Mouse (Mus musculus) megakaryocyte-erythroid progenitor cell, adult 5-6 weeks (primary cell): ENCODE results near the gene Rfx3. TPM values are rescaled to one million over a fixed set of nuclear protein-coding genes. Genes with fewer than 3 reads are reported as not detected.

ENCODE experiments used
- ATAC-seq: replicated peaks from 2 replicates; pipeline ENCODE4 v1.8.0; 2016; ENCODE audit warnings: mild to moderate bottlenecking, inconsistent platforms; ENCODE audit not compliant: severe bottlenecking, poor library complexity, low FRiP score, low TSS enrichment
- total RNA-seq, 2 experiments: library from RNA; stranded (forward) in 1 of 2; stranded (reverse) in 1 of 2; fragments of 200-1000, 215-1000 nt in 1 of 2; fragments of >200 nt in 1 of 2; fragmentation: Nextera tagmentation in 1 of 2; gene quantifications; 2 replicates each; pipeline ENCODE4 v1.2.3; 2014 to 2017

The Rfx3 gene
- total RNA-seq, 2 experiments from 2014 or later, result 3.4 to 5.1 TPM

DNA sequence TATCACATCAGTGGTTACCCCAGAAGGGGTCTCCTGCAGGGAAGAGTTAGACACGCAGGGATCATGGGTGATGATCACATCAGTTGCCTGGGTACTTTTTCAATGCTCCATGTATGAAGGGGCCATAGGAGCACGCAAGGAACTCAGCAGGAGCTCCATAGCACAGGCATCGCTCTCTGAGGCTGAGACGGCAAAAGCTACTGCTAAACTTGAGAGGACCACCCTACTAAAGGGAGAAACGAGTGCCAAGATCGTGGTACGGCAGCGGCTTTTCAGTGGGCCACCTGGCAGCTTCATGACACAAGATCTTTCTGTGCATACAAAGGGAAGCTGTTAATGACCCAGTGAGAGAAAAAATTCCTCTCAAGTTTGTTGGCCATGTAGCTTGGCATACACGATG lies 250.7 kb downstream of the Rfx3 start:
- ATAC-seq, result no peak

DNA sequence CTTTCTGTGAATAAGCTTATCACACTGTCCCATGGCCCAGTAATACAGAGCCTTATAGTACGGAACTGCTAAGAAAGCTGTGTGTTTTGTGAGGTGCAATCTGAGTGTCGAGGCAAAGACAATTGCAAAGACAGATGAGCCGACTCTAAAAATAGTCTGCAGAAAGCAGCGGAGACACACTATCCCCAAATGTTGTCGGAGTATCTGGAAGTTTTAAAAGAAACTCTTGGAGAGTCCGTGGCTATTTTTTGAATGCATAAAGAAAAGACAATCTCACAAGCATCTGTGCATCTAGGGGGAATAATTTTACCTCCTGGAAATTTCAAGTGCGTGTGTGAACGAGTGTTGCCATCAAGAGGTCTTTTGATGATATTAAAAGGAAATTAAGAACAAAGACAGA lies 251.6 kb downstream of the Rfx3 start:
- ATAC-seq, result no peak

DNA sequence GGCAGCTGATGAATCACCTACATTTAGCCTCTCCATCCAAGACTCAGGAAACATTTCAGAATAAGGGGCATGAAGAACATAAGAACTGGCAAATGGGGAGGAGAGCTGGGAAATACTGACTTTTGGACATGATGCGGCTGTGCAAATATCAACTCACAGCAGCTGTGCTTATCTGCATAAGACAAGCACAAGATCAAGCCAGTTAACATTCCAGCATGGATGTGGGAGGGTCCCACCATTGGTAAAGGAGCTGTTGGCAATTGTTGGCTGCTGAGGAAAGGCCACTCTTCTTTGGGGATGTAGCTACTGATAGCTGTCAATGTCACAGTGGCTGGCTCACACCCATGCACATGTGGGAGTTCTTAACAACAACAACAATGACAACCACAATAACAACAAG lies 263.7 kb downstream of the Rfx3 start:
- ATAC-seq, result no peak

DNA sequence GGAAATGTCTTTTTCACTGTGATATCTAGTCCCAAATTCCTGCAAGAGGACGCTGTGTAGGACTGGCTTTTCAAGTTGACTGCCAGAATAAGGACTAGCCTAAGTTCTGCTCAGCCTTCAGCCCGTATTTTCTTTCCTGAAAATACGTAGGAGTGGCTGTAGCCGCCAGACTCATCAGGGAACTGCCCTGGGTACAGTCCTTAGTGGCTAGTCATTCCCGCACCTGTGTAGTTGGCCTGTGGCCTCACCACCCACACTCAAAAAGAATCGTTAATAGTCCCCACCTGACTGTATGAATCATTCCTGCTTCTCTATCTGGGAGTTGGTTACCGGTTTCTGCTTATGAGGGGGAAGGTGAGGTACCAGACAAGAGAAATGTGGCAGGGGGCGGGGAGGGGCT lies 272.1 kb downstream of the Rfx3 start:
- no peak for ATAC-seq

DNA sequence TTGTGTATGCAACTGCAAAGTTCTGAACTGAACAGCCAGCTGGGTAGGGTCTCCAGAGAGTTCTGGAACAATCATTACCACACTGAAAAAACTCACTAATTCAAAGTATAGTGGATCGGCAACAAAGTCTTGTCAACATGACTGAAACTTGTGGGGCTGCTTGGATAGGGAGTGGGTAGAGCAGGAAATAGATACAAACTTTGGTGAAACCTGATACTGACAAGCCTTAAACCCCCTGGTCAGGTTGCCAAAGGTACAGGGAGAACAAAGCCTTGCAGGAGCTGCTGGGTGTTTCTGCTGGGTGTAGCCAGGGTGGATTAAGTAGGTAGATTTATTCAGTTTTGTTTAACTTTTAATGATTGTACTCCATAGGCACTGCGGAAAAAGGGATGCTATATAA lies 274.4 kb downstream of the Rfx3 start:
- no peak for ATAC-seq

DNA sequence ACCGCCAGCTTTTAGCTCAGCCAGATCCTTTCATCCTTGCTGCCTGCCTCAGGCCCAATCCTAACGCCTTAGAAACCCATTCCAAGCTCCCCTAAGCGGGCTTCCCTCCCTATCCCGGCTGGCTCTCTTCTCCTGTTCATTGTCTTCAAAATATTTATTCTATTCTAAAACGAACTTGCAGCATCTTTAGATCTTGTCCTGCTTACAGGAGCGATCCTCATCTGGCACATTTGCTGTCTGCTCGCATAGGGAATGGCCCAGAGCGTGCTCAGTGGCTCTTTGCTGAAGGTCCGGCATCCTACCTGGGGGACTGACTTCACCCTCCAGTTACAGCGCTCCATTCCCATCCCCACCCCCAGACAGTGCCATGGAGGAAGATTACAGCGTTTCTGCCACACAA lies 292.0 kb downstream of the Rfx3 start:
- no peak for ATAC-seq

DNA sequence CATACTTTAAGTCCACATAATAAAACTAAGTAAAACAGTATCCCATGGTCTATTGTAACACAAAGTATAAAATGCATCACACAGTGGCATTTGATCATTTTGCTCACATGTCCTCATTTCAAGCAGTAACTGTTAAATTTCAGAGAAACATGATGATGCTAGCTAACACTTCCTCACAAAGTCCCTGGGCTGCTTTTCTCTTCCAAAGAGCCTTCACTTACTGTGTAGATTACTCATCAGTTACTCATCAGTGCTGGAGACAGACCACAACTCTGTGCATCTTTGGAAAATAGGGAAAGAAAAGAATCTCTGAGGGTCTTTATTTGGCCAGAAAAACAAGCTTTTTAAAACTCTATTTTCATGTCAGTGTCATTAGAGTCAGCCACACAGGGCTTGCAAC lies 294.7 kb downstream of the Rfx3 start:
- no peak for ATAC-seq
